Mouse (Mus musculus) liver, embryonic 14.5 days (tissue): ENCODE results near the gene Ddx6. TPM values are rescaled to one million over a fixed set of nuclear protein-coding genes. Genes with fewer than 3 reads are reported as not detected.
A peak's percentile ranks its signal among the peaks of the same experiment; 100 is the strongest.

Experiments
- ATAC-seq: fragments of 200-750 bp; cut with Nextera tagmentation; 2 replicates; pipeline ENCODE4 v1.8.0; 2017; ENCODE audit warnings: moderate number of reproducible peaks, mild to moderate bottlenecking, moderate library complexity; ENCODE audit not compliant: insufficient read depth
- DNase-seq, 3 experiments: peaks; one replicate each; pipeline ENCODE4 v3.0.0-alpha.2; 2012 to 2013; ENCODE audit warnings: low read depth in 3 of 3, low spot score in 3 of 3
- H3K27ac ChIP-seq: fragments of 300-500 bp; sonication (generic); 2 replicates; pipeline ENCODE4 v1.5.1; 2014; ENCODE audit warnings: moderate library complexity, mild to moderate bottlenecking, control low read depth, inconsistent platforms
- H3K27me3 ChIP-seq: fragments of 300-500 bp; sonication (generic); 2 replicates; pipeline ENCODE4 v1.6.1; 2014; ENCODE audit warnings: mild to moderate bottlenecking, low read length, moderate library complexity; ENCODE audit not compliant: control insufficient read depth, insufficient read depth
- H3K36me3 ChIP-seq: fragments of 300-500 bp; sonication (generic); replicated peaks from 2 replicates; pipeline ENCODE4 v1.6.1; 2014; ENCODE audit warnings: low read depth; ENCODE audit not compliant: control insufficient read depth, insufficient read depth
- H3K4me1 ChIP-seq, 2 experiments: fragments of 200-500 bp in 1 of 2; fragments of 300-500 bp in 1 of 2; sonication (generic) in 1 of 2; replicated peaks; 2 replicates each; pipeline ENCODE4 v1.6.1; 2012 to 2014; ENCODE audit warnings: antibody characterized with exemption in 1 of 2, inconsistent platforms in 1 of 2, low read length in 1 of 2; ENCODE audit not compliant: control insufficient read depth in 2 of 2, insufficient read depth in 2 of 2
- H3K4me2 ChIP-seq: fragments of 300-500 bp; sonication (generic); 2 replicates; pipeline ENCODE4 v1.6.1; 2014; ENCODE audit warnings: low read depth, mild to moderate bottlenecking, control low read depth, moderate library complexity
- H3K4me3 ChIP-seq, 2 experiments: fragments of 200-500 bp in 1 of 2; fragments of 300-500 bp in 1 of 2; sonication (generic) in 1 of 2; 2 replicates each; pipeline ENCODE4 v1.5.1; 2012 to 2014; ENCODE audit warnings: low read depth in 2 of 2, low read length in 2 of 2, mild to moderate bottlenecking in 2 of 2, control low read depth in 1 of 2, inconsistent platforms in 1 of 2, moderate library complexity in 1 of 2; ENCODE audit not compliant: insufficient read depth in 1 of 2
- H3K9ac ChIP-seq: fragments of 300-500 bp; sonication (generic); replicated peaks from 2 replicates; pipeline ENCODE4 v1.6.1; 2014; ENCODE audit warnings: mild to moderate bottlenecking, control low read depth, moderate library complexity
- H3K9me3 ChIP-seq: fragments of 300-500 bp; sonication (generic); 2 replicates; pipeline ENCODE4 v1.6.1; 2016; ENCODE audit warnings: low read length, mixed read lengths; ENCODE audit not compliant: control insufficient read depth
- CTCF ChIP-seq: IDR thresholded peaks from 2 replicates; pipeline ENCODE4 v1.5.1; 2016; ENCODE audit warnings: antibody characterized with exemption, low read depth, control low read depth
- EP300 ChIP-seq: IDR thresholded peaks from 2 replicates; pipeline ENCODE4 v1.6.1; 2016; ENCODE audit warnings: antibody characterized with exemption, low read depth
- WGBS: fragments of 180-500 bp; shearing (Covaris S2); extraction: QIAGEN DNeasy Blood & Tissue Kit; methylation state at CpG from one replicate; pipeline ENCODE4 v1.1.7; 2014; ENCODE audit not compliant: insufficient replicate concordance; 5-methylcytosine and 5-hydroxymethylcytosine counted together
- polyA plus RNA-seq, 2 experiments: library from polyadenylated mRNA; depleted of rRNA in 1 of 2; stranded (reverse) in 1 of 2; unstranded in 1 of 2; fragments of >200 nt; fragmentation: Nextera tagmentation in 1 of 2; extraction: Ambion mirVana in 1 of 2; gene quantifications; 2 replicates each; pipeline versions ENCODE4 v1.2.1 to v1.2.3; 2012 to 2014

The Ddx6 gene
- polyA plus RNA-seq, 2 experiments, result 4.4 to 9.4 TPM

DNA sequence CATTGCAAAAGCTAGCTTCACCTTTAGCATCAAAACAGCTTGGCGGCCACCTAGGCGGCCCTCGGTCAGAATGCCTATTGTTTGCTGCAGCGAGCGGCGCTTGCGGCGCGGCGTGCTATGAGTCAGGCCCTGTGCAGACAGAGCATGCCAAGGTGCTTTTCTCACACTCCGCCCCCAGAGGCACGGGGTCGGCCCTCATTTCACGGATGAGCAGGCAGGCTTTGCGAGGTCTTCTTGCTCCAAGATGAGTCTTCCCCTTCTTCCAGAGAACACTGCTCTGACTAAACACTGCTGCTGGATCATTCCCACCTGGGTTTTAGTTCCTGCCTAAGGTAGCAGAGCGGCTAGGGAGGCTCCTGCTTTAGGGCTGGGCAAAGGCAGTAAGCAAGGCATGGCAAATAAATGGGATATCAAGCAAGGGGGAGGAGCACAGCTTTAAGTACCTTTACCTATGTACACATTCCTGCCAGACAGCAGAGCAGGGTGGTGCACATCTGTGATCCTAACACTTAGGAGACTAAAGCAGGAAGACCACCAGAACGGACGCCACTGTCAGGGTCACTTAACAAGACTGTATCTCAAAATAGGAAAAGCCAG, 5.7 kb upstream of the Ddx6 start:
- no peaks in the 10 kb centered on the region for H3K36me3 ChIP-seq
- no peaks in the 10 kb centered on the region for H3K9me3 ChIP-seq
- H3K27ac ChIP-seq, result no peak overlapping the region
- H3K4me1 ChIP-seq, result peaks cover 7 to 12% of the 10 kb centered on the region in 2 experiments; a peak in 3 of 4 replicates
- 22% methylated on average over 18 of the region's 18 CpGs for WGBS
- no peaks in the 10 kb centered on the region; the same call in 1 of the 2 replicates for H3K27me3 ChIP-seq
- TF ChIP-seq CTCF (no peak), EP300 (no peak)
- DNase-seq (no peak), ATAC-seq (no peak)
- no peak overlapping the region for H3K9ac ChIP-seq
- H3K4me3 ChIP-seq, result no peak overlapping the region
- peak overlapping the region; percentile 37 for H3K4me2 ChIP-seq

- Histone ChIP-seq H3K27ac (no peak overlapping the region), H3K36me3 (no peaks in the 10 kb centered on the region), H3K9me3 (no peaks in the 10 kb centered on the region), H3K4me2 (peak overlapping the region; percentile 37; the same call in 1 of the 2 replicates), H3K9ac (no peak overlapping the region), H3K4me3 (no peak overlapping the region), H3K27me3 (no peaks in the 10 kb centered on the region; the same call in 1 of the 2 replicates), H3K4me1 (peaks cover 7 to 12% of the 10 kb centered on the region in 2 experiments; a peak in 3 of 4 replicates)
- DNase-seq (no peak), ATAC-seq (no peak)
- 47% methylated on average over 3 of the region's 6 CpGs for WGBS
- TF ChIP-seq EP300 (no peak), CTCF (no peak)
Observed at GRCm38 (mm10) chr9:44599616-44600015, 5.1 kb upstream of the Ddx6 start.

GRCm38 (mm10) chr9:44600801-44601200, 3.9 kb upstream of the Ddx6 start:
- WGBS, result 78% methylated on average over 6 of the region's 6 CpGs
- DNase-seq, result no peak
- Histone ChIP-seq H3K27me3 (no peaks in the 10 kb centered on the region; the same call in 1 of the 2 replicates), H3K9me3 (no peaks in the 10 kb centered on the region), H3K4me1 (peaks cover 7 to 12% of the 10 kb centered on the region in 2 experiments; a peak in 3 of 4 replicates), H3K4me3 (no peak overlapping the region), H3K9ac (no peak overlapping the region), H3K4me2 (no peak overlapping the region), H3K27ac (no peak overlapping the region), H3K36me3 (no peaks in the 10 kb centered on the region)
- no peak for TF ChIP-seq CTCF
- TF ChIP-seq EP300, result no peak
- ATAC-seq, result no peak

DNA sequence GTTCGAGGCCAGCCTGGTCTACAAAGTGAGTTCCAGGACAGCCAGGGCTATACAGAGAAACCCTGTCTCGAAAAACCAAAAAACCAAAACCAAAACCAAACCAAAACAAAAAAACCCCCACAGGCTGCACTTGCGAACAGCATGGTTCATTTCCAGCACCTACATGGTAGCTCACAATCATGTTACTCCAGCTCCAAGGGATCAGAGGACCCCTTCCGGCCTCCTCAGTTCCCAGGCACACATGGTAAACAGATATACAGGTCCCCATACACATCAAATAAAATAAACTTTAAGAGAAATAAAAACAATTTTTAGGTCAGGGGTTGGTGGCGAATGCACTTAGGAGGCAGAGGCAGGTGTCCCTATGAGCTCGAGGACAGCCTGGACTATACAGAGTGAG, 1.9 kb upstream of the Ddx6 start:
- Histone ChIP-seq H3K27me3 (no peaks in the 10 kb centered on the region; the same call in 1 of the 2 replicates), H3K4me1 (peaks cover 7 to 15% of the 10 kb centered on the region in 2 experiments), H3K36me3 (peaks cover 8% of the 10 kb centered on the region), H3K4me3 (peak overlapping the region; percentile 3 to 88; a peak in 3 of 4 replicates), H3K9ac (peak overlapping the region; percentile 100), H3K4me2 (peak overlapping the region; percentile 79), H3K9me3 (no peaks in the 10 kb centered on the region), H3K27ac (peak overlapping the region; percentile 84)
- TF ChIP-seq EP300 (no peak), CTCF (no peak)
- WGBS, result 71% methylated on average over 6 of the region's 6 CpGs
- ATAC-seq (no peak), DNase-seq (no peak)

GRCm38 (mm10) chr9:44603454-44604289, 1.0 kb upstream of the Ddx6 start:
- peaks cover 15% of the 10 kb centered on the region for H3K36me3 ChIP-seq
- peak; percentile 67 to 74 (median 70) for DNase-seq
- ATAC-seq, result peak; percentile 50
- no peaks in the 10 kb centered on the region for H3K9me3 ChIP-seq
- H3K4me1 ChIP-seq, result peaks cover 7 to 17% of the 10 kb centered on the region in 2 experiments
- H3K27me3 ChIP-seq, result no peaks in the 10 kb centered on the region; the same call in 1 of the 2 replicates
- peak overlapping the region; percentile 77 to 88 for H3K4me3 ChIP-seq
- H3K27ac ChIP-seq, result peak overlapping the region; percentile 84
- under 1% methylated on average over 38 of the region's 38 CpGs for WGBS
- peak overlapping the region; percentile 79 for H3K4me2 ChIP-seq
- peak overlapping the region; percentile 100 for H3K9ac ChIP-seq
- TF ChIP-seq EP300 (peak; percentile 13; the same call in 1 of the 2 replicates), CTCF (no peak)
